Mouse (Mus musculus) G1E (cell line): Measurements from ENCODE around the gene Mapk14. TPM values are rescaled to one million over a fixed set of nuclear protein-coding genes. Genes with fewer than 3 reads are reported as not detected.

Source experiments
- ATAC-seq: 2 replicates; pipeline ENCODE4 v1.8.0; 2016; ENCODE audit warnings: mild to moderate bottlenecking; ENCODE audit not compliant: insufficient number of reproducible peaks, poor library complexity, low FRiP score, severe bottlenecking; ENCODE audit errors: extremely low read depth
- DNase-seq: peaks from one replicate; pipeline ENCODE4 v3.0.0; 2012; ENCODE audit warnings: low spot score
- H3K27me3 ChIP-seq: 2 replicates; pipeline ENCODE4 v1.6.1; 2012; ENCODE audit warnings: mild to moderate bottlenecking, low read length, inconsistent platforms; ENCODE audit not compliant: insufficient read depth
- H3K36me3 ChIP-seq: replicated peaks from 2 replicates; pipeline ENCODE3; 2012; ENCODE audit warnings: mild to moderate bottlenecking, inconsistent platforms
- H3K4me1 ChIP-seq: 2 replicates; pipeline ENCODE4 v1.6.1; 2012; ENCODE audit warnings: low read depth, low read length, inconsistent platforms, mixed read lengths; ENCODE audit not compliant: insufficient read depth
- H3K4me3 ChIP-seq: 2 replicates; pipeline ENCODE4 v1.5.1; 2012; ENCODE audit warnings: low read depth, mild to moderate bottlenecking, inconsistent platforms, low read length, moderate library complexity, mixed read lengths
- H3K9me3 ChIP-seq: replicated peaks from 2 replicates; pipeline ENCODE4 v1.6.1; 2012; ENCODE audit warnings: inconsistent platforms
- CTCF ChIP-seq: IDR thresholded peaks from 2 replicates; pipeline ENCODE4 v1.5.1; 2012; ENCODE audit warnings: low read depth, low read length, inconsistent platforms, mixed read lengths
- GATA1 ChIP-seq: IDR thresholded peaks from 2 replicates; pipeline ENCODE4 v1.6.1; 2012; ENCODE audit warnings: borderline replicate concordance, low read length, inconsistent platforms, mixed read lengths
- GATA2 ChIP-seq: IDR thresholded peaks from 2 replicates; pipeline ENCODE4 v1.6.1; 2012; ENCODE audit warnings: low read depth, low read length, inconsistent platforms, borderline replicate concordance
- POLR2AphosphoS5 ChIP-seq: IDR thresholded peaks from 2 replicates; pipeline ENCODE4 v1.6.1; 2012; ENCODE audit warnings: low read depth, low read length, inconsistent platforms; ENCODE audit not compliant: insufficient replicate concordance
- TAL1 ChIP-seq: conservative IDR thresholded peaks from 2 replicates; pipeline ENCODE4 v1.6.1; 2012; ENCODE audit warnings: low read depth, low read length, inconsistent platforms, mixed read lengths
- polyA plus RNA-seq: library from polyadenylated mRNA; stranded (reverse); fragments of >175 nt; gene quantifications from 2 replicates; pipeline ENCODE4 v1.2.3, GENCODE M21; 2012
- total RNA-seq, 2 experiments: library from RNA; stranded (forward) in 1 of 2; stranded (reverse) in 1 of 2; fragments of 200-1000 nt in 1 of 2; fragments of >200 nt in 1 of 2; fragmentation: Nextera tagmentation in 1 of 2; gene quantifications; 2 replicates each; pipeline ENCODE4 v1.2.3; 2014 to 2017

Gene Mapk14
- total and polyA plus RNA-seq, 3 experiments, result 55.9 to 67.4 (median 61.3) TPM

DNA sequence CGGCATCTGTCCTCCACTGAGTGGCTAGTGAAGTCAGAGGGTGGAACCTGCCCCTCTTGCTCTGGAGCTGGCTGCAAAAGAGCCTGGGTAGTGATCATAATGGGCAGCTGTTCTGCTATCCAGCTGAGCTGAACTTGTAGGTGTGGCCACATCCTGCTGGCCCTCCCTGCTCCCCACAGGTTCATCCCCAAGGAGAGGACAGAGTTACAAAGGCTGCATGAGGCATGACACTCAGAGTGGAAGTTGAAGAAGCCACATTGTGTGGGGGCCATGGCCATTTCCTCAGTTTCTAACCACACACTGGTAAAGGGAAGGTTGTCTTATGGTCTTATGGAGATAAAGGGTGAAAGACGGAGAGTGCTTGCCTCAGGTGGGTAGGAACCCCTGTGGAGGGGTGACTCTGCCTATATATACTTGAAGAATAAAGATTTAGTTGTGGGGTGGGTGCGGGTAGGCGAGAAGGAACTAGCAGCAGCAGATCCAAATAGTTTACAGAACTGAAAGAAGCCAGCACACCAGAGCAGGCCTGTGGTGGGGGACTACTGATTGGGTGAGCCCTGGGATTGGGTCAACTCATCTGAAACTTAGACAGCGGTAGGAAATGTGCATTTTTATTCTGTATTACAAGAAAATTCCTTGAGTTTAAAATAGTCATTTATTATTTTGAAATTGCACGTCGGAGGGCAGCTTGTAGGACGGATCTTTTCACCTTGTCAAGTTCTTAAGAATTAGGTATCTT lies 18.6 kb downstream of the Mapk14 start:
- Histone ChIP-seq H3K4me3 (no peak overlapping the region), H3K36me3 (peaks cover 73% of the 10 kb centered on the region), H3K4me1 (peaks cover 57% of the 10 kb centered on the region), H3K9me3 (no peaks in the 10 kb centered on the region), H3K27me3 (no peaks in the 10 kb centered on the region)
- ATAC-seq (no peak), DNase-seq (no peak)
- no peak for TF ChIP-seq GATA2
- TF ChIP-seq TAL1, result no peak
- no peak for TF ChIP-seq GATA1
- no peak for TF ChIP-seq POLR2AphosphoS5
- TF ChIP-seq CTCF, result no peak

DNA sequence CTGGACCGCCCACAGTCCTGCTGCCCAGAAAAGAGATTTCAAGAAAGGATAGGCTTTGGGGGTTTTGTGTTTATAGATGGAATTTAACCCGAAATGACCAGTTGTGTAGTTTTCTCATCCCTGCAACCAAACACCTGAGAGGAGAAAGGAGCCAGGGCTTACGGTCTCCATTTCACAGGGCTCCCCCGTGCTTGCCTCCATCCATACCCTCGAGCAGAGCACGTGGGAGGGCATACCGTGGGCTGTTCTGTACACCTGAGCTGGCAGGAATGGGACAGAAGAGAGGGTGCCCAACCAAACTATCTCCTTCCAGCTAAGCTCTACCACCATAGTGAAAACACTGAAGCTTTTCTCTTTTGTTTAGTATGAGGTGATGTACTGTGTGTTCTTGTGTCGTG lies 19.2 kb downstream of the Mapk14 start:
- H3K4me1 ChIP-seq, result peaks cover 51% of the 10 kb centered on the region
- TF ChIP-seq TAL1 (no peak), CTCF (no peak), GATA1 (no peak), GATA2 (no peak), POLR2AphosphoS5 (no peak)
- ATAC-seq (no peak), DNase-seq (no peak)
- peaks cover 73% of the 10 kb centered on the region for H3K36me3 ChIP-seq
- no peaks in the 10 kb centered on the region for H3K9me3 ChIP-seq
- H3K27me3 ChIP-seq, result no peaks in the 10 kb centered on the region
- no peak overlapping the region for H3K4me3 ChIP-seq

DNA sequence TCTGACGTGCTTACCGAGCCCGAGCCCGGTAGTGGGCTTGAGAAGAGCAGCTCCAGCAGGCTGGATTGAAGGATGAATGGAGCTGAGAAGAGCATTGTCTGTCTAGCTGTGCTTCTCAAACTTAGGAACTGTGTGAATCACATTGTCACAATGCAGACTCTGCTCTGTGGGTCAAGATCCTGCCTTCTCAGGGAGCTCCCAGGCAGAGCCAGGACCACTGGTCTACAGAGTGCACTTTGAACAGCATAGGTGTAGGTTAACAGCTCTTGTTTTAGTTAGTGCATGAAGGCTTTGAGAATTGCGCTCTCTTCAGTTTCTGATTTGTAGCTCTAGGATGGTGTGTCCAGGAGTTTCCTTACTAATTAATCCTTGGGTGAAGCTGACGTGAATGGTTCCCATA lies 20.1 kb downstream of the Mapk14 start:
- ATAC-seq, result no peak
- peaks cover 76% of the 10 kb centered on the region for H3K36me3 ChIP-seq
- H3K4me3 ChIP-seq, result no peak overlapping the region
- H3K27me3 ChIP-seq, result no peaks in the 10 kb centered on the region
- peaks cover 46% of the 10 kb centered on the region for H3K4me1 ChIP-seq
- no peak for DNase-seq
- TF ChIP-seq TAL1, result no peak
- TF ChIP-seq GATA2, result no peak
- TF ChIP-seq CTCF, result no peak
- TF ChIP-seq POLR2AphosphoS5, result no peak
- TF ChIP-seq GATA1, result no peak
- H3K9me3 ChIP-seq, result no peaks in the 10 kb centered on the region

DNA sequence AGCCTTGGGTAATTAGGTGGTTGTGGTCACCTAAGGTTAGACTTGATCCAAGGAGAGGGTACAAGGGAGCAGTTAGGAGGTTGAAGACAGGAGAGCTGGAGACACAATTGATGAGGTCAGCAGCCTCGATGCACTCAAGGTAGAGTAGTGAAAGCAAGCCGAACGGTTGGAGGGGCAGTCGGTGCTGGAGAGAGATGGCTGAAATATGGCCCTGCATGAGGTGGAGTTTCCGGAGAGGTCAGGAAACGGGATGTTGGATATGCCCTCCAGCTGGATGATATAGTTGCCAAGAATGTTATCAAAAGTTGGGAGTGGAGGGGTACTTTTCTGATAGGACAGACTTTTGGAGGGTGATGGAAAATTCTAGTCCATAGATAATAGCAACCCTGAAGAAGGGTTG lies 21.2 kb downstream of the Mapk14 start:
- Histone ChIP-seq H3K4me3 (no peak overlapping the region), H3K4me1 (peaks cover 36% of the 10 kb centered on the region), H3K9me3 (no peaks in the 10 kb centered on the region), H3K27me3 (no peaks in the 10 kb centered on the region), H3K36me3 (peaks cover 81% of the 10 kb centered on the region)
- DNase-seq (no peak), ATAC-seq (no peak)
- no peak for TF ChIP-seq GATA1
- no peak for TF ChIP-seq TAL1
- TF ChIP-seq POLR2AphosphoS5, result no peak
- no peak for TF ChIP-seq CTCF
- no peak for TF ChIP-seq GATA2

DNA sequence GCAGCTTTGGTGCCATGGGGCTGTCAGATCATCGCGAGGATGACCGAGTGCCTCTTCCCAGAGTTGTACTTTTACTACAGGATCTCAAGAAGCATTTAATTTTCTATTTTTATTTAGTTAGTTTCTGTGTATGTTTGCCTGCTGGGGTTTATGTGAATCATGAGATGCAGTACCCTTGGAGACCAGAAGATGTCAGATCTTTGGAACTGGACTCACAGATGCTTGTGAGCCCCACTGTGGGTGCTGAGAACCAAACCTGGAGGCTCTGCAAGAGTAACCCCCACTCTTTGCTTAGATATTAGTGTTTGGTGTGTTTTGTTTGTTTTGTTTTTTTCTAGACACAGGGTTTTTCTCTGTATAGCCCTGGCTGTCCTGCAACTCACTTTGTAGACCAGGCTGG lies 22.9 kb downstream of the Mapk14 start:
- H3K36me3 ChIP-seq, result peaks cover 91% of the 10 kb centered on the region
- DNase-seq (no peak), ATAC-seq (no peak)
- H3K27me3 ChIP-seq, result no peaks in the 10 kb centered on the region
- no peak overlapping the region for H3K4me3 ChIP-seq
- no peak for TF ChIP-seq GATA2
- no peak for TF ChIP-seq POLR2AphosphoS5
- TF ChIP-seq CTCF, result no peak
- no peak for TF ChIP-seq TAL1
- TF ChIP-seq GATA1, result no peak
- H3K9me3 ChIP-seq, result no peaks in the 10 kb centered on the region
- H3K4me1 ChIP-seq, result peaks cover 24% of the 10 kb centered on the region

DNA sequence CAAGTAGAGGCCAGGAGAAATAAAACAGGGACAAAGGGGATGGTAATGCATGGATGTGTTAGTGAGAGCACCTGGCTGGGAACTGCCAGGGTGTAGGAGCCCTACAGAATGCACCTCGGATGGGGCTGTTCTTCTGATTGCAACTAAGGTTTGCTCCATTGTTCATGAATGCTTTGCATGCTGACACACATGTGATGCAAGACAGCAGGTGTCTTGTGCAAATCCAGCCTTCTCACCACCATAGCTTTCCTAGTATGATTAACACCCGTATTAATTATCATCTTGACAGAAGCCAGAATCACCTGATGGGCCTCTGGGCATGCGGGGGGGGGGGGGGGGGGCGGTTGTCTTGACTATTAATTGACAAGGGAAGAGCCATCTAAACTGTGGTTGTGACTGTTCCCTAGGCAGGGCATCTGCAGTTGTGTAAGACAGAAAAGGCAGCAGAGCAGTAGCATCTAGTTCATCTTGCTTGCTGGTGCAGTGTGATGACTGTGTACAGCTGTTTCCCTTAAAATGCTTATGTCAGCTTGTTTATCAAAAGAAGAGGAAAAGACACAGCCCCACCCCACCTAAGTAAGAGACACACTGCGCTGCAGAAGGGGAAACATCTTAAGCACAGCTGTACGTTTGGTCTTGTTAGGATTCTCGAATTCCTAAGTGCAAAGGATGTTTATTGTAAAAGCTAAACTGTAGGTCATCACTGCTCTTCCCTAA lies 24.9 kb downstream of the Mapk14 start:
- TF ChIP-seq GATA1 (no peak), TAL1 (no peak), GATA2 (no peak), POLR2AphosphoS5 (no peak)
- no peaks in the 10 kb centered on the region for H3K27me3 ChIP-seq
- H3K9me3 ChIP-seq, result no peaks in the 10 kb centered on the region
- ATAC-seq (no peak), DNase-seq (no peak)
- H3K4me1 ChIP-seq, result peaks cover 12% of the 10 kb centered on the region
- no peak overlapping the region for H3K4me3 ChIP-seq
- H3K36me3 ChIP-seq, result peaks cover 93% of the 10 kb centered on the region
